Mouse (Mus musculus) spleen, adult 2 months (tissue): ENCODE measurements around the gene Trim65. TPM values are rescaled to one million over a fixed set of nuclear protein-coding genes. Genes with fewer than 3 reads are reported as not detected.

ENCODE experiments used
- DNase-seq, 2 experiments: peaks; one replicate each; pipeline versions ENCODE4 v3.0.0 to v3.0.0-alpha.2; 2012 to 2021; ENCODE audit warnings: low spot score in 2 of 2, low read depth in 1 of 2
- H3K27ac ChIP-seq: fragments of 200-500 bp; 2 replicates; pipeline ENCODE4 v1.5.1; 2012; ENCODE audit warnings: low read length, inconsistent platforms; ENCODE audit not compliant: insufficient read depth
- H3K27me3 ChIP-seq: fragments of 200-500 bp; 2 replicates; pipeline ENCODE4 v1.6.1; 2012; ENCODE audit warnings: mild to moderate bottlenecking, moderate library complexity, low read length, inconsistent platforms; ENCODE audit not compliant: control insufficient read depth, insufficient read depth
- H3K36me3 ChIP-seq: fragments of 200-500 bp; 2 replicates; pipeline ENCODE4 v1.6.1; 2012; ENCODE audit warnings: mild to moderate bottlenecking, low read length, inconsistent platforms; ENCODE audit not compliant: control insufficient read depth, insufficient read depth
- H3K4me1 ChIP-seq: fragments of 200-500 bp; 2 replicates; pipeline ENCODE4 v1.6.1; 2011; ENCODE audit warnings: inconsistent platforms; ENCODE audit not compliant: control insufficient read depth, insufficient read depth, insufficient read length
- H3K4me3 ChIP-seq: fragments of 200-500 bp; 2 replicates; pipeline ENCODE4 v1.5.1; 2011; ENCODE audit warnings: mild to moderate bottlenecking, inconsistent platforms; ENCODE audit not compliant: insufficient read depth, insufficient read length; ENCODE audit errors: extremely low read depth
- CTCF ChIP-seq: fragments of 200-500 bp; IDR thresholded peaks from 2 replicates; pipeline ENCODE4 v1.5.1; 2011; ENCODE audit warnings: mild to moderate bottlenecking, inconsistent platforms; ENCODE audit not compliant: insufficient read depth, insufficient read length, insufficient replicate concordance; ENCODE audit errors: extremely low read depth
- POLR2A ChIP-seq: fragments of 200-500 bp; IDR thresholded peaks from 2 replicates; pipeline ENCODE4 v1.6.1; 2011; ENCODE audit warnings: low read depth, low read length, inconsistent platforms
- WGBS: fragments of 180-500 bp; shearing (Covaris S2); methylation state at CpG from one replicate; pipeline ENCODE4 v1.1.7; 2018; 5-methylcytosine and 5-hydroxymethylcytosine counted together
- polyA plus RNA-seq: library from polyadenylated mRNA; depleted of rRNA; stranded (reverse); fragments of >200 nt; gene quantifications from 2 replicates; pipeline ENCODE4 v1.2.3, GENCODE M21; 2012; rRNA removed

The Trim65 gene
- 23.7 and 26.0 TPM in 2 replicates for polyA plus RNA-seq

GRCm38 (mm10) chr11:116130488-116131205 lies at the start of gene Trim65:
TSS of gene Trim65 (minus strand) at chr11:116131128.
- TF ChIP-seq CTCF (peak; percentile 70; the same call in 1 of the 2 replicates), POLR2A (peak; percentile 88)
- Histone ChIP-seq H3K36me3 (peaks cover 23% of the 10 kb centered on the region), H3K27me3 (no peaks in the 10 kb centered on the region), H3K27ac (peak within 1 kb of the TSS; percentile 94), H3K4me3 (peak within 1 kb of the TSS; percentile 67), H3K4me1 (peaks cover 7% of the 10 kb centered on the region; the same call in 1 of the 2 replicates)
- under 1% methylated on average over 69 of the region's 69 CpGs for WGBS
- DNase-seq, result peak; percentile 90

GRCm38 (mm10) chr11:116178411-116179121 lies 47.6 kb upstream of the Trim65 start:
- no peak for TF ChIP-seq POLR2A
- TF ChIP-seq CTCF, result no peak
- Histone ChIP-seq H3K27me3 (no peaks in the 10 kb centered on the region), H3K4me1 (no peaks in the 10 kb centered on the region), H3K27ac (no peak overlapping the region), H3K36me3 (peaks cover 26% of the 10 kb centered on the region), H3K4me3 (no peak overlapping the region)
- no peak for DNase-seq
- 94% methylated on average over 20 of the region's 20 CpGs for WGBS

- H3K4me1 ChIP-seq, result no peaks in the 10 kb centered on the region
- DNase-seq, result no peak
- no peaks in the 10 kb centered on the region for H3K27me3 ChIP-seq
- H3K4me3 ChIP-seq, result no peak overlapping the region
- 94% methylated on average over 7 of the region's 7 CpGs for WGBS
- H3K36me3 ChIP-seq, result peaks cover 35% of the 10 kb centered on the region
- no peak overlapping the region for H3K27ac ChIP-seq
- no peak for TF ChIP-seq CTCF
Observed at GRCm38 (mm10) chr11:116176010-116176409, 45.1 kb upstream of the Trim65 start.

- WGBS, result 89% methylated on average over 22 of the region's 22 CpGs
- Histone ChIP-seq H3K36me3 (peaks cover 30% of the 10 kb centered on the region), H3K27me3 (no peaks in the 10 kb centered on the region), H3K4me3 (no peak overlapping the region), H3K27ac (no peak overlapping the region), H3K4me1 (no peaks in the 10 kb centered on the region)
- TF ChIP-seq CTCF (no peak), POLR2A (no peak)
- no peak for DNase-seq
Observed at GRCm38 (mm10) chr11:116174775-116175448, 44.0 kb upstream of the Trim65 start.

GRCm38 (mm10) chr11:116171959-116172358 lies 41.0 kb upstream of the Trim65 start:
- Histone ChIP-seq H3K36me3 (peaks cover 19% of the 10 kb centered on the region), H3K4me3 (no peak overlapping the region), H3K4me1 (no peaks in the 10 kb centered on the region), H3K27me3 (no peaks in the 10 kb centered on the region), H3K27ac (no peak overlapping the region)
- 86% methylated on average over 2 of the region's 2 CpGs for WGBS
- no peak for TF ChIP-seq CTCF
- TF ChIP-seq POLR2A, result no peak
- DNase-seq, result no peak

GRCm38 (mm10) chr11:116170003-116170800 lies 39.3 kb upstream of the Trim65 start:
- 84% methylated on average over 5 of the region's 5 CpGs for WGBS
- no peak overlapping the region for H3K4me3 ChIP-seq
- no peaks in the 10 kb centered on the region for H3K4me1 ChIP-seq
- H3K27me3 ChIP-seq, result no peaks in the 10 kb centered on the region
- no peak overlapping the region for H3K27ac ChIP-seq
- H3K36me3 ChIP-seq, result peaks cover 19% of the 10 kb centered on the region
- no peak for DNase-seq
- TF ChIP-seq CTCF, result no peak
- TF ChIP-seq POLR2A, result no peak
